Mouse (Mus musculus) embryonic fibroblast, embryonic 13.5 days (primary cell): Measurements from ENCODE around the gene Auts2.

Experiments used
- CTCF ChIP-seq: IDR thresholded peaks from 2 replicates; pipeline ENCODE4 v1.5.1; 2011; ENCODE audit warnings: mild to moderate bottlenecking, control low read depth, low read length, moderate library complexity, borderline replicate concordance; ENCODE audit not compliant: insufficient read depth
- POLR2A ChIP-seq: IDR thresholded peaks from 2 replicates; pipeline ENCODE4 v1.6.1; 2011; ENCODE audit warnings: low read depth, mild to moderate bottlenecking, control low read depth, low read length, moderate library complexity

- no peak for TF ChIP-seq CTCF
- no peak for TF ChIP-seq POLR2A
Measured at GRCm38 (mm10) chr5:131644331-131644730, 898.8 kb downstream of the Auts2 start.
